Mouse (Mus musculus) activated CD4-positive, CD25-positive, alpha-beta regulatory T cell (primary cell): Measurements from ENCODE around the gene 2310022A10Rik. TPM values are rescaled to one million over a fixed set of nuclear protein-coding genes. Genes with fewer than 3 reads are reported as not detected.

Experiments used
- polyA plus RNA-seq, 2 experiments: library from polyadenylated mRNA; unstranded; fragments of 100-300 nt; shearing (Covaris generic); gene quantifications; one replicate each; pipeline ENCODE4 v1.2.1; 2017

The 2310022A10Rik gene
- polyA plus RNA-seq, result 10 to 100 TPM; 23.2 to 23.7 TPM

GRCm38 (mm10) chr7:27552931-27553513, at the start of gene 2310022A10Rik, which contains the start of gene Pld3:
2310022A10Rik (plus strand) TSS chr7:27553233.
Pld3 (minus strand) TSS chr7:27553218.

GRCm38 (mm10) chr7:27522967-27523366, 30.1 kb upstream of the 2310022A10Rik start, which contains the start of gene Hipk4:
Hipk4 (plus strand) TSS chr7:27523267.

DNA sequence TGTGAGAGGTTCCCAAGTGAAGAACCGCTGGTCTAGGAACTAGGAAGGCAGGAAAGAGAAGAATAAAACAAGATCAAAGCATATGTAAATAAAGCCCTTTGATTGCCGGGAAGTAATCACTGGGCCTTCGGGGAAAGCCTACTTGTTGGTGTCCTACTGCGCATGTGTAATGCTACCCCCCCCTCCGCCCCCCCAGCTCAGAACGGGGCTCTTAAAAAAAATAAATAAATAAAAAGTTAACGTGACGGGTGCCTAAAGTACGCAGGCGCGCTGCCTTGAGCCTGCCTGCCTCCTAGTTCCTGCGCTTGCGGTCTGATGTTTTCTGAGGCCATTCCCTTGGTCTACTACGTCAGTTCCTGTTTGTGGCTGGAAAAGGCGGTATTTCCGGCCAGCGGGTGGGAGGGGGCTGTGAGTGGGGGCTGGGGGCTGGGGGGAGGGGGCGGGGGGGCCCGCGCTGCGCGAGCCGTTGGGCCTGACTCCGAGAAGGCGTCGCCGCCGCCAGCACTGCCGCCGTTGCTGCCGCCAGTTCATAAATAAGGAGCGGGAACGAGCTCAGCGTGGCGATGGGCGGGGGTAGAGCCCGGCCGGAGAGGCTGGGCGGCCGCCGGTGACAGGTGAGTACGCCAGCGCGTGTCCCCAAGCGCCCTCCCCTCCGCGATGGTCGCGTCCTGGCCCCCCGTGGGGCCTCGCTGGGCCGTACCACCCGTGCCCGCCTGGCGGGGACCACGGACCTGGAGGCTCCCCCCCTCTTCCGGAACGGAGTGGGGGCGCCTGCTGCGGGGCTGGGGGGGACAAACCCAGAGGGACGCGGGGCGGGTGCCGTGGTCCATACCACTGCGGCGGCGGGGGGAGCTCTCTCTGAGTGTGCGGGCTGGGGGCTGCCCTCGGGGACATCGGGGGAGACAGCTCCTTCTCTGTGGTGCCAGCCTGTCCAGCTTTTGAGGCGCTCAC, 38.5 kb downstream of the 2310022A10Rik start, which contains the start of gene Akt2:
Gene Akt2 (plus strand): TSS at position 287 of the 951 bp plus-strand sequence.

Other genes starting within 250 kb of the 2310022A10Rik start
- gene Ltbp4, start 215.5 kb upstream of the 2310022A10Rik start, polyA plus RNA-seq, result 1 to 10 TPM in 1 of 2 experiments, not detected in 1; 1.2 TPM
- 10 to 100 TPM; 71.7 to 97.3 TPM for gene Shkbp1, start 197.2 kb upstream of the 2310022A10Rik start, polyA plus RNA-seq
- not detected for gene Gm20479, start 195.8 kb upstream of the 2310022A10Rik start, polyA plus RNA-seq
- gene Sptbn4, start 105.5 kb upstream of the 2310022A10Rik start, polyA plus RNA-seq, result under 1 TPM; 0.44 to 0.60 TPM
- gene Blvrb, start 105.3 kb upstream of the 2310022A10Rik start, polyA plus RNA-seq, result 10 to 100 TPM; 11.3 to 27.9 TPM
- gene Sertad3, start 79.5 kb upstream of the 2310022A10Rik start, polyA plus RNA-seq, result 10 to 100 TPM; 51.0 to 51.6 TPM
- gene Sertad1, start 66.3 kb upstream of the 2310022A10Rik start, polyA plus RNA-seq, result 10 to 100 TPM; 45.9 to 62.2 TPM
- gene Prx, start 53.9 kb upstream of the 2310022A10Rik start, polyA plus RNA-seq, result under 1 TPM; 0.32 to 0.44 TPM
- gene Hipk4, start 30.0 kb upstream of the 2310022A10Rik start, polyA plus RNA-seq, result under 1 TPM; 0.14 to 0.20 TPM
- gene Pld3, start within 50 bp of the 2310022A10Rik start, polyA plus RNA-seq, result 100 to 1,000 TPM; 116 to 248 TPM
- gene Akt2, start 38.3 kb downstream of the 2310022A10Rik start, polyA plus RNA-seq, result 10 to 100 TPM; 63.3 to 82.1 TPM
- not detected for gene Ttc9b, start 100.7 kb downstream of the 2310022A10Rik start, polyA plus RNA-seq
- 10 to 100 TPM; 13.9 to 19.1 TPM for gene Map3k10, start 121.4 kb downstream of the 2310022A10Rik start, polyA plus RNA-seq
- gene Zfp607b, start 136.1 kb downstream of the 2310022A10Rik start, polyA plus RNA-seq, result 1 to 10 TPM in 1 of 2 experiments, under 1 TPM in 1; 0.95 to 7.4 TPM
- gene Zfp60, start 178.2 kb downstream of the 2310022A10Rik start, polyA plus RNA-seq, result 10 to 100 TPM in 1 of 2 experiments, 1 to 10 TPM in 1; 9.8 to 13.4 TPM